Mouse (Mus musculus) telencephalon, adult 2 months (tissue): ENCODE measurements at regions not wholly inside any gene's neighbourhood (a gene's known extent, or its start where the extent isn't known, plus 50 kb on each side); places are given as distances from the start of the nearest gene placed in this dataset.
A peak's percentile ranks its signal among the peaks of the same experiment; 100 is the strongest.

Source experiments
- DNase-seq: peaks from one replicate; pipeline ENCODE4 v3.0.0-alpha.2; 2011; ENCODE audit warnings: low read depth, low spot score

DNA sequence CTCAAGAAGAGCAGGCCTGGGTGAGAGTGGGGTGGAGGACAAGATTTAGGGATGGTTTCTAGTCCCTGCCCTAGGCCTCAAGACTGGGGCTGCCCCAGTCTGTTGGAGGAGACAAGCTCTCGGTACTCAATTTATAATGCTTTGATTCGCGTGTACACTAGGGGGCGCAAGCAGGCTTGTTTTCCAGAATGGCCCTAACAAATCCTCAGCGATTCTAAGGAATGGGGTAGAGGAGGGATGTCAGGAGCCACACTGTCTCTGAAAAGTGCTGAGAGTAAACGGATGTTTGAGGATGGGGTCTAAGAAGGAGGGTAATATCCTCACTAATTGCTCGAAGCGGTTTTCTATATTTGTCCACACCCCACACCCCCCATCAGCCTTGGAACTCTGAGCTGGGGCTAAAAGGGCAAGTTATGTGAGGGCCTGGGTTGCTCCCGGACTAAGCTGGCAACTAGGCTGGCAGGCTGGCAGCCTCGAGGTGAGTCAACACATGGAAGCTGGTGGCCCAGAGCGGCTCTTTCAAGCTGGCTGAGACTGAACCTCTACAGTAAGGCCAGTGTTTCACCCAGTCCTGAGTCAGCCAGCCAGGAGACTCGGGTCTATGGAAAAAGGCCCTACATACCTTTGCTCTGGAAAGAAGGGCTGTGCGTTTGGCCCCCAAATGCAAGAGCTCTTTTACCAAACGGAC, 176.7 kb downstream of the Ttc8 start:
- DNase-seq = peak; percentile 67

- no peak for DNase-seq
Measured at GRCm38 (mm10) chr12:99097618-99098066, 177.3 kb downstream of the Ttc8 start.

DNA sequence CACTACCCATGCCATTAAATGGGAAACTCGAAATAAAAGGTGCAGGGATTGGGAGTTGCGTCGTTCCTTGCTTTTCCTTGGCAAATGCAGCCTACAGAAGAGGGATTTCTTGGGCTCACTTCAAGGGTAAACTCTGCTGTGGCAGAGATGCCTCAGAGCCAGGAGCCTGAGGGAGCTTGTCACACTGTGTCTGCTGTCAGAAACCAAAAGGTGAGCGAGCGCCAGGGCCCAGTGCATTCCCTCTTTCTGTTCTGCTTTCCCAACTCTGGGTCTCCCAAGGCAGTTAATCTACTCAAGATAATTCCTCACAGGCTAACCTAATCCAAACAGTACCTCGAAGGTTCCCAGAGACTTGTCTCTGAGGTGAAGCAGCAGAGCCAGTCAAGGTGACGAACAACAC, 179.5 kb downstream of the Ttc8 start:
- no peak for DNase-seq

GRCm38 (mm10) chr12:99108616-99109015, 188.2 kb downstream of the Ttc8 start:
- DNase-seq = no peak

DNA sequence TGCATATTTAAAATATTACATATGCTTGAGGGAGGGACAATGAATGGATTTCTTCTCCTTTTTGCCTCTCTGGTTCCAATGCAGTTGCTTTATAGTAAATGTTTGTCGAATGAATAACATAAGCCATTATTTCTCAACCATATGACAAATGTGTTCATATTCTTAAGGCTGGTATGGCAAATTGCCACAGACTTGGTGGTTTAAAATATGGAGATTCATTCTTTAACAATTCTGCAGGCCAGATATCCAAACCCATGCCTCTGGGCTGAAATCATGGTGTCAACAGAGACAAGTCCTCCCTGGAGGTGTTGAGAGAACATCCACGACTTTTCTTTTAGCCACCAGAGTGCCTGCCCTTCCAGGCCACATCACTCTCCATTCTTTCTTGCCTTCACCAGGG, 193.4 kb downstream of the Ttc8 start:
- DNase-seq = no peak

- DNase-seq = no peak
Measured at GRCm38 (mm10) chr12:99116491-99116890, 196.1 kb downstream of the Ttc8 start.

DNA sequence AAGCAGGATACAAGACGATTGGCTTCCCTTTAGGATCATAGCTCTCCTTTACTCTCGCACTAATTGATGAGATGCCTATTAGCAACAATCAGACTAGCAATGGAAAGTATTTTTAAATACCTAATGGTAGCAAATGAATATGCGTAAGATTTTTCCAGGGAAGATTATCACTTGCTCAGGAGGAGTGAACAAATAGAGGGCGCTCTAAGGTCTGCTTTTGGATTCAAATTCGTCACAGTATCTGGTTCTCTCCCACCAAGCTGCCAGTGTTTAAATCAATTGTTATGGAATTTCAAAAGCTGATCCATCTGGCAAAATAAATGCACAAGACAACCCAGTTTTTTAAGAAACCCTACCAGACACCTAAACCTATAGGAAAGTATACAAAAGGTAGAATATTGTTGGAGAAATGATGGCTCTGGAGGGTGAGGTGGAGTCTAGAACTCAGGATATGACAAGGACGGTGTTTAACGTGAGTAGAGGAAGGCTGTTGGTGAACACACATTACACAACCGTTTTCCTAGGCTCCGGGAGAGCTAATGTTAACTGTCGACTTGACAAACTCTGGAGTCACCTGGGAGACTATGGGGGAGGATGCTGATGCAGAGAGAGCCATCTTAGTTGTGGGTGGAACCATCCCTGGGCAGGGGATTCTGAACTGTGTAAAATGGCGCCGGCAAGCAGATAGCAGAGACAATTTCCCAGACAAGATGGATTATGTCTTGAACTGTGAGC, 198.2 kb downstream of the Ttc8 start:
- no peak for DNase-seq

DNA sequence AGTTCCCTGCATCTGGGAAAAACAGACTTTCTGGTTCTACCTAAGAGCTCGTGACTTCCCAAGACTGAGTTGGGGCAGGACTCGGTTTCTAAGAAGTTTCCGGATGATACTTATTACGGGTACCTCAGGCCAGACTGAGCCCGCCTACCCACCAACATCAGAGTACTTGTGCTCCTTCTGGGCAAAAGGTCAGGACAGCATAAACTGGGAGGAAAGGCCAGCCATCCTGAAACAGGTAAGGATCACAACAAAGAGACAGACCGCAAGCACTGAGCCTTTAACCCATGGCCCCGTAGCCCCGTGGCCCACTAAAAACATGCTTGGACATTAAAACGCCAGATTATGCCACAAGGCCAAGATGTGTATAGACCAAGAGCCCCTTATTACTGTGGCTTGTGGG, 199.6 kb downstream of the Ttc8 start:
- DNase-seq = no peak

GRCm38 (mm10) chr12:99123611-99124495, 203.5 kb downstream of the Ttc8 start:
- DNase-seq = peak; percentile 92

- no peak for DNase-seq
Measured at GRCm38 (mm10) chr12:99126129-99126528, 205.8 kb downstream of the Ttc8 start.
